Mouse (Mus musculus) cortical plate, adult 2 months (tissue): ENCODE results near the gene Fbxl13.

ENCODE experiments used
- CTCF ChIP-seq: fragments of 200-500 bp; IDR thresholded peaks from 2 replicates; pipeline ENCODE4 v1.5.1; 2011; ENCODE audit warnings: mild to moderate bottlenecking, control low read depth, low read length; ENCODE audit not compliant: insufficient read depth; ENCODE audit errors: extremely low read depth
- POLR2A ChIP-seq: fragments of 200-500 bp; IDR thresholded peaks from 2 replicates; pipeline ENCODE4 v1.6.1; 2011; ENCODE audit warnings: mild to moderate bottlenecking, low read length, control low read depth; ENCODE audit not compliant: insufficient read depth; ENCODE audit errors: extremely low read depth

DNA sequence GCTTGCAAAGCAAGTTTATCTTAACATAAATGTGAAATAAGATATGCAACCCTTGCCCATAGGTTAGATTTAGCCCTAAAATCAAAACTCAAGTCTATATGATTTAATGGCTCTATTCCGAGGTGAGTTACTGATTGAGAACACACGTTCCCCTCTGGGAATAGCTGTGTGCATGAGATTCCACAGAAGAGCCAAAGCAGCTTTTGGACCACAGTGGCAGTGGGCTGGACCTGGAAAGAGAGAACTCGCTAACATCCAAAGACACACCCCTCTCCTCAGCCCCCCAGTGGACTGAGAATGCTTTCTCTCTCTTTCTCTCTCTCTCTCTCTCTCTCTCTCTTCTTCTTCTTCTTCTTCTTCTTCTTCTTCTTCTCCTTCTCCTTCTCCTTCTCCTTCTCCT, 100.6 kb downstream of the Fbxl13 start:
- no peak for TF ChIP-seq CTCF
- TF ChIP-seq POLR2A = no peak
